Mouse (Mus musculus) midbrain, postnatal 0 days (tissue): ENCODE measurements around the gene Acvr1b. TPM values are rescaled to one million over a fixed set of nuclear protein-coding genes. Genes with fewer than 3 reads are reported as not detected.

Source experiments
- ATAC-seq: fragments of 200-750 bp; cut with Nextera tagmentation; 2 replicates; pipeline ENCODE4 v1.8.0; 2017; ENCODE audit warnings: moderate number of reproducible peaks, mild to moderate bottlenecking, moderate TSS enrichment, moderate library complexity; ENCODE audit not compliant: low FRiP score
- DNase-seq: peaks from one replicate; pipeline ENCODE4 v3.0.0-alpha.2; 2015; ENCODE audit warnings: low spot score
- H3K27ac ChIP-seq: fragments of 300-500 bp; sonication (generic); 2 replicates; pipeline ENCODE4 v1.5.1; 2014; ENCODE audit warnings: low read depth, mild to moderate bottlenecking, low read length, mixed read lengths
- H3K27me3 ChIP-seq: fragments of 300-500 bp; sonication (generic); 2 replicates; pipeline ENCODE4 v1.6.1; 2014; ENCODE audit warnings: low read length, control low read depth, mixed read lengths; ENCODE audit not compliant: insufficient read depth
- H3K36me3 ChIP-seq: fragments of 300-500 bp; sonication (generic); 2 replicates; pipeline ENCODE4 v1.6.1; 2014; ENCODE audit warnings: low read length, control low read depth, mixed read lengths; ENCODE audit not compliant: insufficient read depth
- H3K4me1 ChIP-seq: fragments of 300-500 bp; sonication (generic); 2 replicates; pipeline ENCODE4 v1.6.1; 2014; ENCODE audit warnings: mild to moderate bottlenecking, control low read depth, antibody characterized with exemption, low read length, mixed read lengths; ENCODE audit not compliant: insufficient read depth
- H3K4me2 ChIP-seq: fragments of 300-500 bp; sonication (generic); 2 replicates; pipeline ENCODE4 v1.6.1; 2014; ENCODE audit warnings: low read depth, mild to moderate bottlenecking, low read length, mixed read lengths; ENCODE audit not compliant: poor library complexity, severe bottlenecking
- H3K4me3 ChIP-seq: fragments of 300-500 bp; sonication (generic); 2 replicates; pipeline ENCODE4 v1.5.1; 2014; ENCODE audit warnings: low read depth, mild to moderate bottlenecking, low read length, moderate library complexity
- H3K9ac ChIP-seq: fragments of 300-500 bp; sonication (generic); replicated peaks from 2 replicates; pipeline ENCODE4 v1.6.1; 2014; ENCODE audit warnings: mild to moderate bottlenecking, low read length, moderate library complexity, mixed read lengths; ENCODE audit not compliant: poor library complexity, severe bottlenecking
- H3K9me3 ChIP-seq: fragments of 300-500 bp; sonication (generic); 2 replicates; pipeline ENCODE4 v1.6.1; 2016; ENCODE audit warnings: low read length, control low read depth
- CTCF ChIP-seq: IDR thresholded peaks from 2 replicates; pipeline ENCODE4 v1.5.1; 2016; ENCODE audit warnings: antibody characterized with exemption, mild to moderate bottlenecking
- WGBS: fragments of 180-500 bp; shearing (Covaris S2); extraction: QIAGEN DNeasy Blood & Tissue Kit; methylation state at CpG from one replicate; pipeline ENCODE4 v1.1.7; 2014; 5-methylcytosine and 5-hydroxymethylcytosine counted together
- polyA plus RNA-seq: library from polyadenylated mRNA; unstranded; fragments of >200 nt; fragmentation: Nextera tagmentation; extraction: Ambion mirVana; gene quantifications from 2 replicates; pipeline ENCODE4 v1.2.1, GENCODE M21; 2015
- total RNA-seq: library from RNA; depleted of rRNA; stranded (reverse); fragments of >200 nt; gene quantifications from 2 replicates; pipeline ENCODE4 v1.2.3, GENCODE M21; 2014

Gene Acvr1b
- total and polyA plus RNA-seq, 2 experiments from 2014 or later: 15.2 to 86.8 TPM

- 56% methylated on average over 11 of the region's 11 CpGs for WGBS
Measured at GRCm38 (mm10) chr15:101167553-101167952, 6.3 kb upstream of the Acvr1b start.

GRCm38 (mm10) chr15:101169910-101170309 lies 4.0 kb upstream of the Acvr1b start:
- WGBS: 92% methylated on average over 5 of the region's 5 CpGs
- Histone ChIP-seq H3K4me3 (no peak overlapping the region), H3K27ac (no peak overlapping the region), H3K36me3 (no peaks in the 10 kb centered on the region), H3K9ac (no peak overlapping the region), H3K4me2 (no peak overlapping the region), H3K9me3 (no peaks in the 10 kb centered on the region), H3K27me3 (no peaks in the 10 kb centered on the region), H3K4me1 (no peaks in the 10 kb centered on the region)
- no peak for TF ChIP-seq CTCF
- no peak for DNase-seq
- no peak for ATAC-seq

More at GRCm38 (mm10) chr15:101167553-101167952, 6.3 kb upstream of the Acvr1b start:
- Histone ChIP-seq H3K4me3 (no peak overlapping the region), H3K9me3 (no peaks in the 10 kb centered on the region), H3K36me3 (no peaks in the 10 kb centered on the region), H3K27ac (no peak overlapping the region), H3K9ac (no peak overlapping the region), H3K4me2 (no peak overlapping the region), H3K4me1 (no peaks in the 10 kb centered on the region), H3K27me3 (no peaks in the 10 kb centered on the region)
- no peak for ATAC-seq
- DNase-seq: no peak
- no peak for TF ChIP-seq CTCF

- Histone ChIP-seq H3K4me3 (no peak overlapping the region), H3K4me2 (no peak overlapping the region), H3K36me3 (no peaks in the 10 kb centered on the region), H3K4me1 (no peaks in the 10 kb centered on the region), H3K9me3 (no peaks in the 10 kb centered on the region), H3K27me3 (no peaks in the 10 kb centered on the region), H3K27ac (no peak overlapping the region), H3K9ac (no peak overlapping the region)
- DNase-seq: no peak
- no peak for ATAC-seq
- 81% methylated on average over 10 of the region's 10 CpGs for WGBS
- no peak for TF ChIP-seq CTCF
Measured at GRCm38 (mm10) chr15:101170413-101170980, 3.4 kb upstream of the Acvr1b start.

- Histone ChIP-seq H3K27ac (no peak overlapping the region), H3K4me1 (no peaks in the 10 kb centered on the region), H3K9me3 (no peaks in the 10 kb centered on the region), H3K27me3 (no peaks in the 10 kb centered on the region), H3K36me3 (no peaks in the 10 kb centered on the region), H3K9ac (no peak overlapping the region), H3K4me3 (no peak overlapping the region), H3K4me2 (no peak overlapping the region)
- DNase-seq: no peak
- TF ChIP-seq CTCF: no peak
- 80% methylated on average over 4 of the region's 4 CpGs for WGBS
- ATAC-seq: no peak
Measured at GRCm38 (mm10) chr15:101171272-101171671, 2.6 kb upstream of the Acvr1b start.

GRCm38 (mm10) chr15:101172016-101172415 lies 1.9 kb upstream of the Acvr1b start:
- H3K9ac ChIP-seq: no peak overlapping the region
- DNase-seq (no peak), ATAC-seq (no peak)
- H3K27me3 ChIP-seq: no peaks in the 10 kb centered on the region
- WGBS: 88% methylated on average over 2 of the region's 2 CpGs
- no peaks in the 10 kb centered on the region for H3K36me3 ChIP-seq
- TF ChIP-seq CTCF: no peak
- no peaks in the 10 kb centered on the region for H3K9me3 ChIP-seq
- no peak overlapping the region for H3K4me2 ChIP-seq
- no peak overlapping the region for H3K4me3 ChIP-seq
- no peak overlapping the region for H3K27ac ChIP-seq
- H3K4me1 ChIP-seq: peaks cover 3% of the 10 kb centered on the region; the same call in 1 of the 2 replicates

DNA sequence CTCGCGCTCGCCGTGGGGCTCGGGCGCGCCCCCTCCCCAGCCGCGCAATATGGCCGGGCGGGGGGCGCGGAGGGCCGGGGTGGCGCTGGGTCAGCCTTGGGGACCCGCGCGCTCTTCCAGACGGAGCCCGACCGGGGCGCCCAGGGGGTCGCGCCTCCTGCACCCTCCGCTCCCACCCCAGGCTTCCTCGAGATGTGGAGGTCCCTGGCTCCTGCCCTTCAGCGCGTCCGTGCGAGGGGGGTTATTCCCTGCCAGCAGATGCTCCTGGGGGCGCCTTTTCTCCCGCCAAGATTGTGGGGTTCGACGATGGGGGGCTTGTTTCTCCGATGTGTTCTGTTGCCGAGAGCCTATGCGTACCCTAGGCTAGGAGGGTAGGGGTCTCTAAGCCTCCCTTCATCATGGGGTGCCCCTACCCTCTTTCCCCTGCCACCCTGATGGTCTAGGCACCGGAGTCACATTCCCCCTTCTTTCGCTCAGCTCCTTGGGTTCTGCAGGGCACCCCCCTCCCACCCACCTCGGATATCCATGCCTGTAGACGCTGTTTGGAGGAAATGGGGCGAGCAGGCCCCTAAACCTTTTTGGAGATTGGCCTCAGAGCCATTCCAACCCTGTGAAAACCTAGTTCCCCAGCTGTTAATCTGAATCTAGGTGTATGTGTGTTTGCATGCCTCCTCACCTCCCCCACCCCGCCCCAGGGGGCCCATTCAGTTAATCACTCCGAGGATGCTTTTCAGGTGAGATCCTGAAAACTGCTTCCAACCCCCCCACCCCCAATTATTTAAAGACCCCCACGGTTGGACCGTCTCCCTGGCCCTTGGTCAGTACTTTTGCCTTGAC lies 645 bp downstream of the Acvr1b start:
- peaks cover 3% of the 10 kb centered on the region; the same call in 1 of the 2 replicates for H3K4me1 ChIP-seq
- no peaks in the 10 kb centered on the region for H3K27me3 ChIP-seq
- no peak for DNase-seq
- no peaks in the 10 kb centered on the region for H3K9me3 ChIP-seq
- peak overlapping the region; percentile 95 for H3K9ac ChIP-seq
- no peaks in the 10 kb centered on the region for H3K36me3 ChIP-seq
- under 1% methylated on average over 22 of the region's 46 CpGs for WGBS
- ATAC-seq: peak; percentile 65
- H3K4me2 ChIP-seq: peak overlapping the region; percentile 88
- TF ChIP-seq CTCF: no peak
- peak overlapping the region; percentile 88 for H3K4me3 ChIP-seq
- peak overlapping the region; percentile 85 for H3K27ac ChIP-seq
